Mouse (Mus musculus) neural tube, embryonic 10.5 days (tissue): ENCODE data around the gene Lrp5.

Experiments
- DNase-seq: peaks from one replicate; pipeline ENCODE4 v3.0.0-alpha.2; 2017; ENCODE audit warnings: low spot score; ENCODE audit errors: extremely low spot score

Lrp5 gene

GRCm38 (mm10) chr19:3562298-3562697 lies 124.1 kb downstream of the Lrp5 start:
- DNase-seq: no peak

GRCm38 (mm10) chr19:3556169-3556827 lies 130.1 kb downstream of the Lrp5 start:
- DNase-seq: no peak

- no peak for DNase-seq
Observed at GRCm38 (mm10) chr19:3554785-3555184, 131.6 kb downstream of the Lrp5 start.

- DNase-seq: no peak
Observed at GRCm38 (mm10) chr19:3551573-3552159, 134.7 kb downstream of the Lrp5 start.

GRCm38 (mm10) chr19:3550101-3550500 lies 136.3 kb downstream of the Lrp5 start:
- no peak for DNase-seq

GRCm38 (mm10) chr19:3549263-3549662 lies 137.1 kb downstream of the Lrp5 start:
- DNase-seq: no peak

- DNase-seq: no peak
Observed at GRCm38 (mm10) chr19:3548311-3548710, 138.1 kb downstream of the Lrp5 start.

- no peak for DNase-seq
Observed at GRCm38 (mm10) chr19:3544995-3545394, 141.4 kb downstream of the Lrp5 start.

GRCm38 (mm10) chr19:3542591-3542990 lies 143.8 kb downstream of the Lrp5 start:
- no peak for DNase-seq

GRCm38 (mm10) chr19:3540997-3541396 lies 145.4 kb downstream of the Lrp5 start:
- DNase-seq: no peak

GRCm38 (mm10) chr19:3540254-3540653 lies 146.1 kb downstream of the Lrp5 start:
- DNase-seq: no peak

GRCm38 (mm10) chr19:3539456-3539855 lies 146.9 kb downstream of the Lrp5 start:
- DNase-seq: no peak

- no peak for DNase-seq
Observed at GRCm38 (mm10) chr19:3537658-3538057, 148.7 kb downstream of the Lrp5 start.

- DNase-seq: no peak
Observed at GRCm38 (mm10) chr19:3534945-3535344, 151.4 kb downstream of the Lrp5 start.
